Comparison of ENCODE assay signal across 18 mouse cellular contexts in genomic region chr10:69574894-69575293, GRCm38 (mm10).
DNase-seq lines count a peak whose midpoint lies in the region; ATAC-seq and TF ChIP-seq lines count a peak whose summit lies in the region.
"Had no signal": no experiment of that assay in that cellular context is flagged by ENCODE, and none has a peak within 500 bp of the region (broad histone marks: within the 10 kb centered on the region; RNA-seq: fewer than 3 reads in every experiment).

No protein-coding gene starts in this region.

- H3K4me2 ChIP-seq in kidney, embryonic 15.5 days: no peak overlapping the region
- no peak overlapping the region for H3K4me2 ChIP-seq in midbrain, postnatal 0 days (ENCODE audit: low read depth, low read length, poor library complexity, severe bottlenecking)
- H3K4me2 ChIP-seq in midbrain, embryonic 11.5 days: no peak overlapping the region
- H3K4me2 ChIP-seq: liver, embryonic 12.5 days had no signal

- H3K36me3 ChIP-seq in kidney, embryonic 15.5 days: no peaks in the 10 kb centered on the region
- H3K36me3 ChIP-seq in midbrain, postnatal 0 days (ENCODE audit: insufficient read depth, low read length): no peaks in the 10 kb centered on the region
- no peaks in the 10 kb centered on the region for H3K36me3 ChIP-seq in midbrain, embryonic 11.5 days (ENCODE audit: control insufficient read depth, insufficient read depth, low read length)
- H3K36me3 ChIP-seq: embryonic facial prominence, embryonic 10.5 days; hindbrain, embryonic 15.5 days; intestine, embryonic 15.5 days; limb, embryonic 10.5 days; liver, embryonic 12.5 days had no signal

- no peaks in the 10 kb centered on the region for H3K9me3 ChIP-seq in kidney, embryonic 15.5 days (replicated peaks)
- H3K9me3 ChIP-seq in midbrain, postnatal 0 days (ENCODE audit: low read length): no peaks in the 10 kb centered on the region
- H3K9me3 ChIP-seq in midbrain, embryonic 11.5 days (ENCODE audit: control insufficient read depth, low read length): no peaks in the 10 kb centered on the region
- H3K9me3 ChIP-seq: embryonic facial prominence, embryonic 10.5 days; forebrain, embryonic 13.5 days; hindbrain, embryonic 15.5 days; intestine, embryonic 15.5 days; limb, embryonic 10.5 days; liver, embryonic 12.5 days had no signal

- H3K4me3 ChIP-seq in kidney, embryonic 15.5 days (replicated peaks): no peak overlapping the region
- H3K4me3 ChIP-seq in midbrain, postnatal 0 days (ENCODE audit: low read depth, low read length): no peak overlapping the region
- H3K4me3 ChIP-seq in midbrain, embryonic 11.5 days (ENCODE audit: low read depth, low read length): no peak overlapping the region
- H3K4me3 ChIP-seq: forebrain, embryonic 13.5 days; intestine, embryonic 15.5 days; liver, embryonic 12.5 days had no signal

- WGBS in kidney, embryonic 15.5 days: 51% methylated on average over 9 of the region's 9 CpGs
- WGBS in midbrain, postnatal 0 days: 28% methylated on average over 9 of the region's 9 CpGs
- WGBS in midbrain, embryonic 11.5 days: 26% methylated on average over 9 of the region's 9 CpGs

- H3K4me1 ChIP-seq in kidney, embryonic 15.5 days: peaks cover 72% of the 10 kb centered on the region
- peaks cover 29% of the 10 kb centered on the region for H3K4me1 ChIP-seq in midbrain, postnatal 0 days (ENCODE audit: insufficient read depth, low read length)
- H3K4me1 ChIP-seq in midbrain, embryonic 11.5 days (ENCODE audit: control insufficient read depth, insufficient read depth, low read length): peaks cover 22% of the 10 kb centered on the region

- no peak overlapping the region for H3K27ac ChIP-seq in kidney, embryonic 15.5 days
- H3K27ac ChIP-seq in midbrain, postnatal 0 days (ENCODE audit: low read depth, low read length): 0 out of 2 replicates have a peak overlapping the region, but pooled peaks have one; percentile 12
- no peak overlapping the region for H3K27ac ChIP-seq in midbrain, embryonic 11.5 days (ENCODE audit: low read depth, low read length)
- H3K27ac ChIP-seq: embryonic facial prominence, embryonic 10.5 days; intestine, embryonic 15.5 days; limb, embryonic 10.5 days; liver, embryonic 12.5 days had no signal

- no peak overlapping the region for H3K9ac ChIP-seq in kidney, embryonic 15.5 days
- no peak overlapping the region for H3K9ac ChIP-seq in midbrain, postnatal 0 days (replicated peaks; ENCODE audit: low read length, poor library complexity, severe bottlenecking)
- no peak overlapping the region for H3K9ac ChIP-seq in midbrain, embryonic 11.5 days (ENCODE audit: low read length)
- H3K9ac ChIP-seq: forebrain, embryonic 13.5 days; hindbrain, embryonic 15.5 days; intestine, embryonic 15.5 days; liver, embryonic 12.5 days had no signal

- H3K27me3 ChIP-seq in kidney, embryonic 15.5 days: peaks cover 4% of the 10 kb centered on the region; the same call in 1 of the 2 replicates
- H3K27me3 ChIP-seq in midbrain, postnatal 0 days (ENCODE audit: insufficient read depth, low read length): no peaks in the 10 kb centered on the region
- peaks cover 17% of the 10 kb centered on the region for H3K27me3 ChIP-seq in midbrain, embryonic 11.5 days (ENCODE audit: control insufficient read depth, insufficient read depth, low read length)
- H3K27me3 ChIP-seq: forebrain, embryonic 13.5 days; hindbrain, embryonic 15.5 days; intestine, embryonic 15.5 days had no signal

- no peak for TF ChIP-seq CTCF in midbrain, postnatal 0 days (IDR thresholded peaks at IDR 0.05)

- DNase-seq in kidney, adult 11 months: peak; percentile 17
- no peak for DNase-seq in midbrain, postnatal 0 days (ENCODE audit: low spot score)
- no peak for DNase-seq in midbrain, embryonic 11.5 days (ENCODE audit: low spot score, missing footprints)
- peak; percentile 44 to 57 for DNase-seq in kidney, postnatal 25 days
- DNase-seq in thymus, adult 18-20 months: no peak
- no peak for DNase-seq in cerebellum, adult 11-12 months
- DNase-seq: cerebellum, adult 9-10 months; heart, postnatal 10 days; lung, adult 2 months; lung, postnatal 36 days; right cerebral cortex, postnatal 4 days had no signal

- ATAC-seq in kidney, embryonic 15.5 days (replicated peaks; ENCODE audit: low FRiP score): no peak
- no peak for ATAC-seq in midbrain, postnatal 0 days (ENCODE audit: low FRiP score)
- no peak for ATAC-seq in midbrain, embryonic 11.5 days (ENCODE audit: low FRiP score)
- ATAC-seq: intestine, embryonic 15.5 days; liver, embryonic 12.5 days had no signal

Comparison
In these comparisons a context has a peak if more than half of its experiments do, and no peak if none do; other contexts are left out.
1. DNase-seq: peak in kidney, adult 11 months (single experiment) and kidney, postnatal 25 days (2 of 2); none in midbrain, postnatal 0 days (single experiment), midbrain, embryonic 11.5 days (single experiment), thymus, adult 18-20 months (0 of 2) and cerebellum, adult 11-12 months (single experiment).